Mouse (Mus musculus) embryonic fibroblast, embryonic 13.5 days (primary cell): Measurements from ENCODE around the gene Chst5. TPM values are rescaled to one million over a fixed set of nuclear protein-coding genes. Genes with fewer than 3 reads are reported as not detected.

Experiments
- H3K27ac ChIP-seq: 2 replicates; pipeline ENCODE4 v1.5.1; 2012; ENCODE audit warnings: low read length, control low read depth, inconsistent platforms; ENCODE audit not compliant: insufficient read depth
- H3K4me1 ChIP-seq: 2 replicates; pipeline ENCODE4 v1.6.1; 2011; ENCODE audit warnings: low read length; ENCODE audit not compliant: control insufficient read depth, insufficient read depth
- H3K4me3 ChIP-seq: 2 replicates; pipeline ENCODE4 v1.5.1; 2011; ENCODE audit warnings: mild to moderate bottlenecking, control low read depth, low read length; ENCODE audit not compliant: insufficient read depth
- CTCF ChIP-seq: IDR thresholded peaks from 2 replicates; pipeline ENCODE4 v1.5.1; 2011; ENCODE audit warnings: mild to moderate bottlenecking, control low read depth, low read length, moderate library complexity, borderline replicate concordance; ENCODE audit not compliant: insufficient read depth
- POLR2A ChIP-seq: IDR thresholded peaks from 2 replicates; pipeline ENCODE4 v1.6.1; 2011; ENCODE audit warnings: low read depth, mild to moderate bottlenecking, control low read depth, low read length, moderate library complexity
- polyA plus RNA-seq: library from polyadenylated mRNA; stranded (reverse); fragments of >200 nt; gene quantifications from 2 replicates; pipeline ENCODE4 v1.2.4, GENCODE M21; 2011; ENCODE audit warnings: low read depth; ENCODE audit not compliant: missing spikeins, insufficient read length

The Chst5 gene
- polyA plus RNA-seq, 1 experiment, result 0.79 TPM

GRCm38 (mm10) chr8:111877711-111878110 is 32.5 kb downstream of the Chst5 start:
- Histone ChIP-seq H3K4me3 (no peak overlapping the region), H3K4me1 (0 out of 2 replicates have a peak, but pooled peaks cover 2% of the 10 kb centered on the region), H3K27ac (no peak overlapping the region)
- TF ChIP-seq POLR2A, result no peak
- TF ChIP-seq CTCF, result no peak

- peak; percentile 97 for TF ChIP-seq POLR2A
- peak; percentile 63; the same call in 1 of the 2 replicates for TF ChIP-seq CTCF
- 0 out of 2 replicates have a peak, but pooled peaks cover 2% of the 10 kb centered on the region for H3K4me1 ChIP-seq
- no peak within 1 kb of the TSS for H3K27ac ChIP-seq
- H3K4me3 ChIP-seq, result peak within 1 kb of the TSS; percentile 69
These were observed 33.8 kb downstream of the Chst5 start, which contains the start of gene Tmem170 for GRCm38 (mm10) chr8:111876355-111876948. Tmem170 (minus strand) TSS chr8:111876750.

GRCm38 (mm10) chr8:111875758-111876157 is 34.5 kb downstream of the Chst5 start:
- Histone ChIP-seq H3K27ac (no peak overlapping the region), H3K4me1 (0 out of 2 replicates have a peak, but pooled peaks cover 2% of the 10 kb centered on the region), H3K4me3 (peak overlapping the region; percentile 69)
- no peak for TF ChIP-seq CTCF
- no peak for TF ChIP-seq POLR2A

- H3K4me3 ChIP-seq, result no peak overlapping the region
- no peak for TF ChIP-seq CTCF
- no peak for TF ChIP-seq POLR2A
- H3K27ac ChIP-seq, result no peak overlapping the region
- 0 out of 2 replicates have a peak, but pooled peaks cover 2% of the 10 kb centered on the region for H3K4me1 ChIP-seq
These were observed 39.0 kb downstream of the Chst5 start for GRCm38 (mm10) chr8:111871278-111871677.

GRCm38 (mm10) chr8:111870379-111870778 is 39.9 kb downstream of the Chst5 start:
- Histone ChIP-seq H3K4me1 (no peaks in the 10 kb centered on the region), H3K27ac (no peak overlapping the region), H3K4me3 (no peak overlapping the region)
- TF ChIP-seq POLR2A (no peak), CTCF (no peak)

GRCm38 (mm10) chr8:111868664-111869063 is 41.6 kb downstream of the Chst5 start:
- no peak for TF ChIP-seq CTCF
- TF ChIP-seq POLR2A, result no peak
- H3K27ac ChIP-seq, result no peak overlapping the region
- H3K4me1 ChIP-seq, result no peaks in the 10 kb centered on the region
- H3K4me3 ChIP-seq, result no peak overlapping the region

GRCm38 (mm10) chr8:111865857-111866256 is 44.4 kb downstream of the Chst5 start:
- Histone ChIP-seq H3K27ac (no peak overlapping the region), H3K4me1 (no peaks in the 10 kb centered on the region), H3K4me3 (no peak overlapping the region)
- TF ChIP-seq CTCF (no peak), POLR2A (no peak)

- no peaks in the 10 kb centered on the region for H3K4me1 ChIP-seq
- H3K4me3 ChIP-seq, result no peak overlapping the region
- TF ChIP-seq CTCF (no peak), POLR2A (no peak)
- H3K27ac ChIP-seq, result no peak overlapping the region
These were observed 45.0 kb downstream of the Chst5 start for GRCm38 (mm10) chr8:111865130-111865852.

GRCm38 (mm10) chr8:111864648-111865047 is 45.6 kb downstream of the Chst5 start:
- TF ChIP-seq CTCF, result no peak
- no peak for TF ChIP-seq POLR2A
- no peaks in the 10 kb centered on the region for H3K4me1 ChIP-seq
- H3K27ac ChIP-seq, result no peak overlapping the region
- H3K4me3 ChIP-seq, result no peak overlapping the region

GRCm38 (mm10) chr8:111863280-111863679 is 47.0 kb downstream of the Chst5 start:
- no peak overlapping the region for H3K27ac ChIP-seq
- no peaks in the 10 kb centered on the region for H3K4me1 ChIP-seq
- H3K4me3 ChIP-seq, result no peak overlapping the region
- no peak for TF ChIP-seq POLR2A
- no peak for TF ChIP-seq CTCF

GRCm38 (mm10) chr8:111855977-111856376 is 54.3 kb downstream of the Chst5 start:
- H3K27ac ChIP-seq, result no peak overlapping the region
- H3K4me3 ChIP-seq, result no peak overlapping the region
- no peak for TF ChIP-seq CTCF
- no peak for TF ChIP-seq POLR2A
- H3K4me1 ChIP-seq, result no peaks in the 10 kb centered on the region; the same call in 1 of the 2 replicates
